Mouse (Mus musculus) heart, adult 2 months (tissue): ENCODE data around the gene Lnx2.

ENCODE experiments used
- CTCF ChIP-seq: fragments of 200-600 bp; IDR thresholded peaks from 2 replicates; pipeline ENCODE4 v1.8.1; 2022; ENCODE audit warnings: antibody characterized with exemption, mild to moderate bottlenecking, moderate library complexity
- EP300 ChIP-seq: fragments of 200-500 bp; IDR thresholded peaks from 2 replicates; pipeline ENCODE4 v1.6.1; 2011; ENCODE audit warnings: low read depth, low read length, control low read depth; ENCODE audit not compliant: insufficient read depth
- POLR2A ChIP-seq: fragments of 200-500 bp; IDR thresholded peaks from 2 replicates; pipeline ENCODE4 v1.6.1; 2011; ENCODE audit warnings: mild to moderate bottlenecking, low read depth, low read length, control low read depth; ENCODE audit not compliant: insufficient read depth

- TF ChIP-seq POLR2A: no peak
- TF ChIP-seq CTCF: no peak
- no peak for TF ChIP-seq EP300
These were observed 34.1 kb downstream of the Lnx2 start for GRCm38 (mm10) chr5:147041965-147042937.
